Mouse (Mus musculus) heart, postnatal 0 days (tissue): ENCODE measurements at regions not wholly inside any gene's neighbourhood (a gene's known extent, or its start where the extent isn't known, plus 50 kb on each side); places are given as distances from the start of the nearest gene placed in this dataset.

ENCODE experiments used
- ATAC-seq: fragments of 200-750 bp; cut with Nextera tagmentation; 2 replicates; pipeline ENCODE4 v1.8.0; 2017; ENCODE audit warnings: low read depth, moderate number of reproducible peaks, moderate library complexity; ENCODE audit not compliant: insufficient read depth
- DNase-seq: peaks from one replicate; pipeline ENCODE4 v3.0.0-alpha.2; 2016; ENCODE audit warnings: low spot score
- H3K27ac ChIP-seq: fragments of 300-500 bp; sonication (generic); 2 replicates; pipeline ENCODE4 v1.5.1; 2014; ENCODE audit warnings: low read depth, mild to moderate bottlenecking
- H3K27me3 ChIP-seq: fragments of 300-500 bp; sonication (generic); 2 replicates; pipeline ENCODE4 v1.6.1; 2014; ENCODE audit warnings: low read length, mixed read lengths; ENCODE audit not compliant: control insufficient read depth, insufficient read depth
- H3K36me3 ChIP-seq: fragments of 300-500 bp; sonication (generic); replicated peaks from 2 replicates; pipeline ENCODE4 v1.6.1; 2014; ENCODE audit warnings: low read length, mixed read lengths; ENCODE audit not compliant: control insufficient read depth, insufficient read depth
- H3K4me1 ChIP-seq: fragments of 300-500 bp; sonication (generic); 2 replicates; pipeline ENCODE4 v1.6.1; 2014; ENCODE audit warnings: antibody characterized with exemption; ENCODE audit not compliant: control insufficient read depth, insufficient read depth
- H3K4me2 ChIP-seq: fragments of 300-500 bp; sonication (generic); 2 replicates; pipeline ENCODE4 v1.6.1; 2014; ENCODE audit warnings: low read depth, mild to moderate bottlenecking, low read length, moderate library complexity
- H3K4me3 ChIP-seq: fragments of 300-500 bp; sonication (generic); 2 replicates; pipeline ENCODE4 v1.5.1; 2014; ENCODE audit warnings: low read depth, low read length
- H3K9ac ChIP-seq: fragments of 300-500 bp; sonication (generic); replicated peaks from 2 replicates; pipeline ENCODE4 v1.6.1; 2014; ENCODE audit warnings: low read depth, low read length, mixed read lengths
- H3K9me3 ChIP-seq: fragments of 300-500 bp; sonication (generic); replicated peaks from 2 replicates; pipeline ENCODE4 v1.6.1; 2016; ENCODE audit warnings: low read length; ENCODE audit not compliant: control insufficient read depth
- CTCF ChIP-seq: IDR thresholded peaks from 2 replicates; pipeline ENCODE4 v1.5.1; 2016; ENCODE audit warnings: antibody characterized with exemption, control low read depth, low read depth
- EP300 ChIP-seq: IDR thresholded peaks from 2 replicates; pipeline ENCODE4 v1.6.1; 2016; ENCODE audit warnings: antibody characterized with exemption, low read depth
- WGBS: fragments of 180-500 bp; shearing (Covaris S2); extraction: QIAGEN DNeasy Blood & Tissue Kit; methylation state at CpG from one replicate; pipeline ENCODE4 v1.1.7; 2014; 5-methylcytosine and 5-hydroxymethylcytosine counted together

GRCm38 (mm10) chr11:45087186-45087915 is 470.2 kb downstream of the Ebf1 start:
- TF ChIP-seq CTCF (no peak), EP300 (no peak)
- Histone ChIP-seq H3K27me3 (no peaks in the 10 kb centered on the region), H3K9ac (no peak overlapping the region), H3K36me3 (no peaks in the 10 kb centered on the region), H3K27ac (no peak overlapping the region), H3K4me1 (no peaks in the 10 kb centered on the region), H3K9me3 (no peaks in the 10 kb centered on the region), H3K4me2 (no peak overlapping the region), H3K4me3 (no peak overlapping the region)
- no peak for ATAC-seq
- 59% methylated on average over 5 of the region's 5 CpGs for WGBS
- no peak for DNase-seq

DNA sequence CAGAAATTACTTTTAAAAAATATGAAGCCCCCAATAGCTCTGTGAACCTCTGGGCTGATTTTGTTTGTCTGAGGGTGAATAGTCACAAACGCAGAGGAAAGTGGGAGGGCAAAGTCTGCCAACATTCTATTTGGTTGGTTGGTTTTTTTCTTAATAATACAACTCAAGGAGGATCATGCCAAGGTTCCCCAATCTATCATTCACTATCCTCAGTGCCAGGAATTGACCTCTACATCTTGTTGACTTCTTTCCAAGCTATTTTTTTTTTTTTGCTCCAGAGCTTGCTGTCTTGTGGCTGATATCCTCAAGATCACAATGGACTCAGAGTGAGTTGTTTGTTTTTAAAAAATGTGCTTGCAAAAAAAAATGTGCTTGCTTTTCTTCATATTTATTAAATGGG is 471.2 kb downstream of the Ebf1 start:
- WGBS, result 77% methylated on average over 1 of the region's 1 CpGs
- TF ChIP-seq CTCF, result no peak
- TF ChIP-seq EP300, result no peak

GRCm38 (mm10) chr11:45089561-45089960 is 472.4 kb downstream of the Ebf1 start:
- Histone ChIP-seq H3K27me3 (no peaks in the 10 kb centered on the region), H3K36me3 (no peaks in the 10 kb centered on the region), H3K9me3 (no peaks in the 10 kb centered on the region), H3K9ac (no peak overlapping the region), H3K4me3 (no peak overlapping the region), H3K4me2 (no peak overlapping the region), H3K4me1 (no peaks in the 10 kb centered on the region), H3K27ac (no peak overlapping the region)
- TF ChIP-seq CTCF (no peak), EP300 (no peak)
- DNase-seq (no peak), ATAC-seq (no peak)
- 64% methylated on average over 3 of the region's 3 CpGs for WGBS

More for the DNA sequence above, 471.2 kb downstream of the Ebf1 start:
- no peak overlapping the region for H3K27ac ChIP-seq
- H3K4me2 ChIP-seq, result no peak overlapping the region
- H3K27me3 ChIP-seq, result no peaks in the 10 kb centered on the region
- H3K4me1 ChIP-seq, result no peaks in the 10 kb centered on the region
- DNase-seq (no peak), ATAC-seq (no peak)
- H3K9me3 ChIP-seq, result no peaks in the 10 kb centered on the region
- no peak overlapping the region for H3K9ac ChIP-seq
- H3K4me3 ChIP-seq, result no peak overlapping the region
- no peaks in the 10 kb centered on the region for H3K36me3 ChIP-seq

DNA sequence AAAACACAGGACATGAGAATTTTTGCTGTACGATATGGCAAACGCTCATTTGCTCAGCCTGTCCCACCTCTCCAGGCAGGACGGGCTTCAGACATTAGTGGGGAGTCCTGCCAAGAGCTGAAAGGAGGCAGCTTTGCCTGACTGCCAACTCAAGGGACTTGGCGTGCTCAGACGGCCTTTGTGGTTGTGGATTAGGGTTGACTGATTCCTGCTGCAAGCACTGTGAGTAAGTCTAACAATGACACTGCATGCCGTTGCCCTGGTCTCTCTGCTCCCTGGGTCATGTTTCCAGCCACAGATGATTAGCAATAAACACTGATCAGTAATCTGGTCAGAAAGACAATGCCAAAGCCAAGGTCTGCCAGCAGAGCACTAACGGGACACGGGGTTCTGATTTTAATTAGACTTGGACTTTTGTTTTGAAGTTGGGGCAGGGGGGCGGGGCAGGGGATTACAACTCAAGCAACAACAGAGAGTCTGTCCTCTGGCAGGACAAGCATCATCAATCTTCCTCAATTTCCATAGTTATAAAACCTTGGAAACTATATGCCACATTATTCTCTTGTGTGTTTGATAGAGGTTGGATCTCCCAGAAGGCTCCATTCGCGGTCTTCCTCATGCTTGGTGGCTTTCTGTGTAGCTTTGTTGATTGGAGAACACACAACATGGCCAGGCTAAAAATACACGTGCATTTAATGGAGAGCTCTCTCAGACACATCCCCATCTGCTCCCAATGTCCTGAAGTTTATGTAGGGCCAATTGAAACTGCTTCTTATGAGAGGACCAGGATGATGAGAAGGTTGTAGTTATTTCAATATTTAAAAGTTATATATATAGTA is 486.6 kb downstream of the Ebf1 start:
- H3K36me3 ChIP-seq, result no peaks in the 10 kb centered on the region
- H3K4me2 ChIP-seq, result no peak overlapping the region
- no peaks in the 10 kb centered on the region for H3K27me3 ChIP-seq
- no peak overlapping the region for H3K4me3 ChIP-seq
- WGBS, result 74% methylated on average over 12 of the region's 12 CpGs
- H3K27ac ChIP-seq, result no peak overlapping the region
- no peaks in the 10 kb centered on the region for H3K4me1 ChIP-seq
- H3K9me3 ChIP-seq, result no peaks in the 10 kb centered on the region
- no peak for TF ChIP-seq CTCF
- no peak for TF ChIP-seq EP300
- DNase-seq, result no peak
- ATAC-seq, result no peak
- H3K9ac ChIP-seq, result no peak overlapping the region

GRCm38 (mm10) chr11:45116702-45117101 is 499.6 kb downstream of the Ebf1 start:
- H3K4me3 ChIP-seq, result no peak overlapping the region
- DNase-seq (no peak), ATAC-seq (no peak)
- H3K27ac ChIP-seq, result no peak overlapping the region
- no peaks in the 10 kb centered on the region for H3K9me3 ChIP-seq
- no peaks in the 10 kb centered on the region for H3K36me3 ChIP-seq
- TF ChIP-seq EP300 (no peak), CTCF (no peak)
- H3K4me1 ChIP-seq, result no peaks in the 10 kb centered on the region
- WGBS, result 43% methylated on average over 1 of the region's 1 CpGs
- no peak overlapping the region for H3K9ac ChIP-seq
- no peaks in the 10 kb centered on the region for H3K27me3 ChIP-seq
- no peak overlapping the region for H3K4me2 ChIP-seq
